1 mouse cellular context compared by ENCODE assay signal in the genomic region with DNA sequence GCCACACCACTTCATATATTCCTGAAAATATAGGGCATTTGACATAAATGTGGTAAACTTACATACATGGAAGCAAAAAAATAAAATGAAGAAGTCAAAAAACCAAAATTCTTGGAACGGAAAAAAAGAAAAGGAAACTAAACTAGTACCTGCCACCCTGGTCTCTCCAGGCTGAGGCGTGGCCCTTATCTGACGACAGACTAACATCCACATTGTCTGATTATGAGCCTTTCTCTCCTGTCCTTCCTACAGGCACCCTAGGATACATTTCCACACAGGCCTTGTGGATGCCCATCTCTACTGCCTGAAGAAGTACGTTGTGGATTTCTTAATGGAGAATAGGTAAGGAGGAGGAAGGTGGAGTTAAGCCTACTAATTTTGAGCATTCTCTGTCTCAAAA.
TF ChIP-seq lines count a peak whose summit lies in the region.

No protein-coding gene starts in this region.

TF ChIP-seq in MEL, 35 proteins besides CTCF, POLR2A, EP300 and RAD21:
- TF ChIP-seq TCF12 (IDR thresholded peaks at IDR 0.05; ENCODE audit: low read depth, low read length) (no peak), MYB (IDR thresholded peaks at IDR 0.05; ENCODE audit: low read depth, low read length) (no peak), CHD2 (IDR thresholded peaks at IDR 0.05; ENCODE audit: low read length) (no peak), MAZ (IDR thresholded peaks at IDR 0.05; ENCODE audit: low read depth, low read length) (no peak), HCFC1 (IDR thresholded peaks at IDR 0.05; ENCODE audit: low read depth, low read length) (no peak), MAFK (IDR thresholded peaks at IDR 0.05; ENCODE audit: borderline replicate concordance, low read depth, low read length) (no peak), ELF1 (IDR thresholded peaks at IDR 0.05; ENCODE audit: low read depth, low read length) (no peak), ZNF384 (IDR thresholded peaks at IDR 0.05; ENCODE audit: low read depth, low read length) (no peak), ZC3H11A (IDR thresholded peaks at IDR 0.05; ENCODE audit: low read depth, low read length) (no peak), POLR2AphosphoS2 (IDR thresholded peaks at IDR 0.05; ENCODE audit: low read length) (no peak), SMC3 (IDR thresholded peaks at IDR 0.05; ENCODE audit: low read depth, low read length) (no peak), MXI1 (IDR thresholded peaks at IDR 0.05; ENCODE audit: low read depth, low read length) (no peak), ZMIZ1 (IDR thresholded peaks at IDR 0.05; ENCODE audit: low read depth, low read length) (no peak), POLR2AphosphoS5 (IDR thresholded peaks at IDR 0.05; ENCODE audit: borderline replicate concordance, low read depth, low read length) (no peak)
TF ChIP-seq in MEL: peak in this region for 0.
